26 mouse cellular contexts compared by ENCODE assay signal in genomic region chr14:60811547-60811946, GRCm38 (mm10). TPM values are rescaled to one million over a fixed set of nuclear protein-coding genes. Genes with fewer than 3 reads are reported as not detected.
DNase-seq lines count a peak whose midpoint lies in the region; ATAC-seq and TF ChIP-seq lines count a peak whose summit lies in the region.
"Had no signal": no experiment of that assay in that cellular context is flagged by ENCODE, and none has a peak within 500 bp of the region (broad histone marks: within the 10 kb centered on the region; RNA-seq: fewer than 3 reads in every experiment).

No protein-coding gene starts in this region.

- no peak overlapping the region for H3K4me2 ChIP-seq in heart, embryonic 13.5 days
- H3K4me2 ChIP-seq in heart, embryonic 12.5 days = no peak overlapping the region
- H3K4me2 ChIP-seq in midbrain, embryonic 11.5 days = no peak overlapping the region
- H3K4me2 ChIP-seq in midbrain, embryonic 15.5 days = no peak overlapping the region
- H3K4me2 ChIP-seq: embryonic facial prominence, embryonic 13.5 days; embryonic facial prominence, embryonic 15.5 days; forebrain, embryonic 12.5 days had no signal

- DNase-seq in heart, embryonic 10.5 days (ENCODE audit: low spot score) = no peak
- no peak for DNase-seq in heart, adult 2 months
- DNase-seq in midbrain, embryonic 11.5 days (ENCODE audit: low spot score, missing footprints) = peak; percentile 8
- DNase-seq: adrenal gland, adult 2 months; adrenal gland, postnatal 10 days; adrenal gland, postnatal 25 days; cerebellum, adult 11 months; cerebellum, adult 18-20 months; cerebellum, adult 8-10 months; cerebellum, adult 9-11 months; cerebellum, postnatal 14 days; cerebellum, postnatal 36 days; embryo, embryonic 11 days had no signal

- intact Hi-C loops in heart, adult 2 months (cut with DNase I) = no loop called here

- H3K4me1 ChIP-seq in heart, embryonic 10.5 days = peaks cover 10% of the 10 kb centered on the region; the same call in 1 of the 2 replicates
- H3K4me1 ChIP-seq in heart, adult 2 months (ENCODE audit: control insufficient read depth, insufficient read depth, low read length) = no peaks in the 10 kb centered on the region; the same call in 1 of the 2 replicates
- H3K4me1 ChIP-seq in heart, embryonic 13.5 days = peaks cover 12% of the 10 kb centered on the region
- H3K4me1 ChIP-seq in heart, embryonic 12.5 days (replicated peaks) = peaks cover 13% of the 10 kb centered on the region
- no peaks in the 10 kb centered on the region for H3K4me1 ChIP-seq in midbrain, embryonic 11.5 days (ENCODE audit: control insufficient read depth, insufficient read depth, low read length)
- H3K4me1 ChIP-seq in midbrain, embryonic 15.5 days = no peaks in the 10 kb centered on the region
- H3K4me1 ChIP-seq: forebrain, embryonic 12.5 days had no signal

- H3K79me2 ChIP-seq in heart, adult 2 months (replicated peaks; ENCODE audit: control insufficient read depth, insufficient read depth, low read length) = no peaks in the 10 kb centered on the region; the same call in 1 of the 2 replicates

- no peaks in the 10 kb centered on the region for H3K9me3 ChIP-seq in heart, embryonic 10.5 days
- no peaks in the 10 kb centered on the region for H3K9me3 ChIP-seq in heart, embryonic 13.5 days
- H3K9me3 ChIP-seq in heart, embryonic 12.5 days (replicated peaks) = no peaks in the 10 kb centered on the region
- H3K9me3 ChIP-seq in midbrain, embryonic 11.5 days (ENCODE audit: control insufficient read depth, low read length) = no peaks in the 10 kb centered on the region
- H3K9me3 ChIP-seq in midbrain, embryonic 15.5 days = no peaks in the 10 kb centered on the region
- H3K9me3 ChIP-seq: embryonic facial prominence, embryonic 13.5 days; embryonic facial prominence, embryonic 15.5 days; forebrain, embryonic 10.5 days; forebrain, embryonic 12.5 days had no signal

- H3K36me3 ChIP-seq in heart, embryonic 10.5 days = peaks cover 33% of the 10 kb centered on the region; the same call in 1 of the 2 replicates
- H3K36me3 ChIP-seq in heart, adult 2 months (ENCODE audit: control insufficient read depth, insufficient read depth, low read length) = no peaks in the 10 kb centered on the region
- H3K36me3 ChIP-seq in heart, embryonic 13.5 days = peaks cover 32% of the 10 kb centered on the region
- H3K36me3 ChIP-seq in heart, embryonic 12.5 days = peaks cover 18% of the 10 kb centered on the region
- H3K36me3 ChIP-seq in midbrain, embryonic 11.5 days (ENCODE audit: control insufficient read depth, insufficient read depth, low read length) = no peaks in the 10 kb centered on the region
- H3K36me3 ChIP-seq in midbrain, embryonic 15.5 days (replicated peaks) = no peaks in the 10 kb centered on the region; the same call in 1 of the 2 replicates

- H3K27ac ChIP-seq in heart, embryonic 10.5 days = peak overlapping the region; percentile 29; the same call in 1 of the 2 replicates
- H3K27ac ChIP-seq in heart, adult 2 months = no peak overlapping the region
- 0 out of 2 replicates have a peak overlapping the region, but pooled peaks have one; percentile 7 for H3K27ac ChIP-seq in heart, embryonic 13.5 days (replicated peaks)
- H3K27ac ChIP-seq in heart, embryonic 12.5 days (ENCODE audit: poor library complexity, severe bottlenecking) = no peak overlapping the region
- H3K27ac ChIP-seq in midbrain, embryonic 11.5 days (ENCODE audit: low read depth, low read length) = no peak overlapping the region
- H3K27ac ChIP-seq in midbrain, embryonic 15.5 days = no peak overlapping the region
- H3K27ac ChIP-seq: embryonic facial prominence, embryonic 13.5 days; embryonic facial prominence, embryonic 15.5 days; forebrain, embryonic 10.5 days; forebrain, embryonic 12.5 days had no signal

- TF ChIP-seq POLR2A in heart, adult 2 months (IDR thresholded peaks at IDR 0.05; ENCODE audit: insufficient read depth, low read depth, low read length) = no peak

- WGBS in heart, embryonic 10.5 days = 55% methylated on average over 4 of the region's 4 CpGs
- WGBS in heart, adult 2 months = 79% methylated on average over 4 of the region's 4 CpGs
- 49% methylated on average over 4 of the region's 4 CpGs for WGBS in heart, embryonic 13.5 days
- WGBS in heart, embryonic 12.5 days = 55% methylated on average over 4 of the region's 4 CpGs
- 91% methylated on average over 4 of the region's 4 CpGs for WGBS in midbrain, embryonic 11.5 days
- 94% methylated on average over 4 of the region's 4 CpGs for WGBS in midbrain, embryonic 15.5 days

- no peak overlapping the region for H3K9ac ChIP-seq in heart, adult 2 months (ENCODE audit: low read depth, low read length)
- no peak overlapping the region for H3K9ac ChIP-seq in heart, embryonic 13.5 days
- no peak overlapping the region for H3K9ac ChIP-seq in heart, embryonic 12.5 days
- no peak overlapping the region for H3K9ac ChIP-seq in midbrain, embryonic 11.5 days (ENCODE audit: low read length)
- no peak overlapping the region for H3K9ac ChIP-seq in midbrain, embryonic 15.5 days
- H3K9ac ChIP-seq: embryonic facial prominence, embryonic 13.5 days; embryonic facial prominence, embryonic 15.5 days; forebrain, embryonic 12.5 days had no signal

- TF ChIP-seq EP300 in heart, adult 2 months (IDR thresholded peaks at IDR 0.05; ENCODE audit: insufficient read depth, low read depth, low read length) = no peak

- H3K4me3 ChIP-seq in heart, embryonic 10.5 days = no peak overlapping the region
- no peak overlapping the region for H3K4me3 ChIP-seq in heart, adult 2 months
- H3K4me3 ChIP-seq in heart, embryonic 13.5 days = no peak overlapping the region
- no peak overlapping the region for H3K4me3 ChIP-seq in heart, embryonic 12.5 days
- H3K4me3 ChIP-seq in midbrain, embryonic 11.5 days (ENCODE audit: low read depth, low read length) = no peak overlapping the region
- no peak overlapping the region for H3K4me3 ChIP-seq in midbrain, embryonic 15.5 days
- H3K4me3 ChIP-seq: embryonic facial prominence, embryonic 13.5 days; embryonic facial prominence, embryonic 15.5 days; erythroblast, embryonic 14.5 days; forebrain, embryonic 10.5 days; forebrain, embryonic 12.5 days had no signal

- no peak for ATAC-seq in heart, embryonic 13.5 days (ENCODE audit: extremely low read depth, insufficient number of reproducible peaks, low FRiP score, low TSS enrichment)
- no peak for ATAC-seq in heart, embryonic 12.5 days (ENCODE audit: insufficient number of reproducible peaks, low FRiP score)
- no peak for ATAC-seq in midbrain, embryonic 11.5 days (ENCODE audit: low FRiP score)
- no peak for ATAC-seq in midbrain, embryonic 15.5 days (replicated peaks)
- ATAC-seq: forebrain, embryonic 14.5 days had no signal

- H3K27me3 ChIP-seq in heart, embryonic 10.5 days (ENCODE audit: insufficient read depth, poor library complexity, severe bottlenecking) = no peaks in the 10 kb centered on the region
- no peaks in the 10 kb centered on the region for H3K27me3 ChIP-seq in heart, adult 2 months (ENCODE audit: control insufficient read depth, insufficient read depth, low read length)
- H3K27me3 ChIP-seq in heart, embryonic 13.5 days (replicated peaks) = no peaks in the 10 kb centered on the region
- no peaks in the 10 kb centered on the region for H3K27me3 ChIP-seq in heart, embryonic 12.5 days (replicated peaks)
- no peaks in the 10 kb centered on the region for H3K27me3 ChIP-seq in midbrain, embryonic 11.5 days (ENCODE audit: control insufficient read depth, insufficient read depth, low read length)
- H3K27me3 ChIP-seq in midbrain, embryonic 15.5 days (replicated peaks) = no peaks in the 10 kb centered on the region
- H3K27me3 ChIP-seq: embryonic facial prominence, embryonic 13.5 days; embryonic facial prominence, embryonic 15.5 days; forebrain, embryonic 12.5 days had no signal

- no peak for TF ChIP-seq CTCF in heart, adult 2 months (IDR thresholded peaks at IDR 0.05)

RNA-seq across cellular contexts. Expression of gene Mipep, which starts 27.2 kb away (rescaled TPM):
- 24.7 and 24.9 TPM in 2 replicates for polyA plus RNA-seq in heart, embryonic 10.5 days (2016; fragmentation: Nextera tagmentation; extraction: Ambion mirVana)
- 10 to 100 TPM; 61.6 to 71.8 TPM for total RNA-seq in heart, adult 2 months (2021)
- 26.0 and 38.4 TPM in 2 replicates for polyA plus RNA-seq in heart, adult 2 months (2012; rRNA removed)
- polyA plus RNA-seq in heart, embryonic 13.5 days (2015; fragmentation: Nextera tagmentation; extraction: Ambion mirVana) = 24.5 and 27.4 TPM in 2 replicates
- 29.5 and 31.4 TPM in 2 replicates for polyA plus RNA-seq in heart, embryonic 12.5 days (2016; fragmentation: Nextera tagmentation; extraction: Ambion mirVana)
- 26.6 and 26.7 TPM in 2 replicates for polyA plus RNA-seq in midbrain, embryonic 11.5 days (2014; fragmentation: Nextera tagmentation; extraction: Ambion mirVana)
- 19.5 and 20.5 TPM in 2 replicates for polyA plus RNA-seq in midbrain, embryonic 15.5 days (2015; fragmentation: Nextera tagmentation; extraction: Ambion mirVana)

RNA-seq across cellular contexts. Expression of gene C1qtnf9, which starts 43.6 kb away (rescaled TPM):
- polyA plus RNA-seq in heart, embryonic 10.5 days (2016; fragmentation: Nextera tagmentation; extraction: Ambion mirVana) = 0.10 and 0.13 TPM in 2 replicates
- 10 to 100 TPM; 44.0 to 45.5 TPM for total RNA-seq in heart, adult 2 months (2021)
- polyA plus RNA-seq in heart, adult 2 months (2012; rRNA removed) = 27.8 and 59.4 TPM in 2 replicates
- 0.36 and 0.60 TPM in 2 replicates for polyA plus RNA-seq in heart, embryonic 13.5 days (2015; fragmentation: Nextera tagmentation; extraction: Ambion mirVana)
- 0.20 TPM in 1 of 2 replicates, not detected in the other for polyA plus RNA-seq in heart, embryonic 12.5 days (2016; fragmentation: Nextera tagmentation; extraction: Ambion mirVana)
- not detected in 2 replicates for polyA plus RNA-seq in midbrain, embryonic 11.5 days (2014; fragmentation: Nextera tagmentation; extraction: Ambion mirVana)
- polyA plus RNA-seq in midbrain, embryonic 15.5 days (2015; fragmentation: Nextera tagmentation; extraction: Ambion mirVana) = 0.14 and 0.19 TPM in 2 replicates
- total RNA-seq: common myeloid progenitor, adult 5-6 weeks; MEL had no signal
- polyA plus RNA-seq: C2C12; embryonic facial prominence, embryonic 11.5 days; forebrain, embryonic 14.5 days had no signal

Comparison
In these comparisons a context has a peak if more than half of its experiments do, and no peak if none do; other contexts are left out.
1. H3K27ac ChIP-seq: peak in heart, embryonic 10.5 days (single experiment) and heart, embryonic 13.5 days (single experiment); none in heart, adult 2 months (single experiment), heart, embryonic 12.5 days (single experiment), midbrain, embryonic 11.5 days (single experiment) and midbrain, embryonic 15.5 days (single experiment).
2. RNA of gene C1qtnf9, which starts 43.6 kb away (polyA plus RNA-seq): 27.8 to 59.4 TPM in heart, adult 2 months; 0.36 to 0.60 TPM in heart, embryonic 13.5 days, 0.20 TPM in heart, embryonic 12.5 days, 0.14 to 0.19 TPM in midbrain, embryonic 15.5 days, 0.10 to 0.13 TPM in heart, embryonic 10.5 days and not detected in midbrain, embryonic 11.5 days; every median in the first group is over 10 times any median in the second.